Mouse (Mus musculus): ENCODE data around the gene a. TPM values are rescaled to one million over a fixed set of nuclear protein-coding genes. Genes with fewer than 3 reads are reported as not detected.

Gene a
- total and polyA plus RNA-seq, 3 experiments: 7.8 to 23.8 (median 10.9) TPM

DNA sequence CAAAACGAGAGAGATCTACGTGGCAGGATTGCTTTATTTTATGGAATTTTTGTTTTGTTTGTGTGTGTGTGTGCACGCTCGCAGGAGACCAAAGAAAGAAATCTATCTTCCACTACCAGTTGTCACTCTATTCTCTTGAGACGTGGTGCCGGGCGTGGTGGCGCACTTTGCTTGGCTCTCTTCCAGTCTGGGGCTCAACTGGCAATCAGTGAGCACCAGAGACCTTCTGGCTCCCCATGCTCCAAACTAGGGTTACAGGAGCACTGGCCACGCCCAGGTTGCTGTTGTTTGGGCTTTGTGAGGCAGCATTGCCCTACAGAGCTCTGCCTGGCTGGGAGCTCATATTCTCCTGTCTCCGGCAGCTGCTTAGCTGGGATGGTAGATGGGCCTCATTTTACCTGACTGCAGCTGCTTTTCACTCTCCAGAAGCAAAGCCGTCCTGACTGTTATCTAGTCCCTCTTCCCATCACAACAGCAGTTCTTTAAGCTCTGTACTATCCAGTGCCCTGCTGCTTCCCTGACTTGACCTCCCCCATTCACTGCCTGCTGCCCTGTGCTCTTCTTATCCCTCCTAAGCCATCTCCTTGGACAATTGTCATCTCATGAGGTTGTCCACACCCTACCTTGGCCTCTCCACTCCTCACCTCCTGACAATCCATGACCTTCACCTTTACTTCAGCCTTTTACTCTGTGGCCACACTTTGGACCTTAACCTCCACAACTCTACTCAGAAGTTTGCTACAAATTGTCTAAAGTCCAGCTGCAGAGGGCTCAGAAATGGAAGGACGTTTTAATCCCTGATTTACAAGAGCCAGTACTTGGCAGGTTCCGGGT, 299.9 kb downstream of the a start:
- Histone ChIP-seq H3K36me3 (replicated peaks in 1 of 2; ENCODE audit: control insufficient read depth in 1 of 2, insufficient read depth in 1 of 2, low read length in 1 of 2) (no peaks in the 10 kb centered on the region), H3K27me3 (replicated peaks) (no peaks in the 10 kb centered on the region), H3K4me1 (ENCODE audit: control insufficient read depth in 1 of 2, insufficient read depth in 2 of 2) (peaks cover 0 to 9% of the 10 kb centered on the region in 2 experiments; a peak in 2 of 4 replicates), H3K27ac (ENCODE audit: insufficient read depth, low read depth) (no peak overlapping the region), H3K4me2 (ENCODE audit: insufficient read depth, low read depth, poor library complexity, severe bottlenecking) (no peak overlapping the region), H3K79me2 (replicated peaks; ENCODE audit: control insufficient read depth, extremely low read depth, insufficient read depth, poor library complexity, severe bottlenecking) (no peaks in the 10 kb centered on the region), H3K4me3 (replicated peaks in 1 of 3; ENCODE audit: low read depth in 2 of 3, low read length in 2 of 3, poor library complexity in 1 of 3) (no peak overlapping the region), H3K9ac (ENCODE audit: insufficient read depth, low read depth) (no peak overlapping the region), H3K9me3 (replicated peaks; ENCODE audit: low read length) (no peaks in the 10 kb centered on the region)
- TF ChIP-seq NELFE (IDR thresholded peaks at IDR 0.05; ENCODE audit: low read depth, low read length) (no peak), NRF1 (IDR thresholded peaks at IDR 0.05; ENCODE audit: low read depth, low read length) (no peak), JUN (IDR thresholded peaks at IDR 0.05; ENCODE audit: insufficient read depth, low read depth, low read length) (no peak), EP300 (IDR thresholded peaks at IDR 0.05; ENCODE audit: low read length) (no peak), USF1 (IDR thresholded peaks at IDR 0.05; ENCODE audit: low read depth, low read length) (no peak), UBTF (IDR thresholded peaks at IDR 0.05; ENCODE audit: low read depth, low read length) (no peak), MAX (IDR thresholded peaks at IDR 0.05; ENCODE audit: low read length) (no peak), CTCF (conservative IDR thresholded peaks at IDR 0.05 in 1 of 2, IDR thresholded peaks at IDR 0.05 in 1 of 2; ENCODE audit: low read depth in 2 of 2, low read length in 2 of 2) (no peak), POLR2AphosphoS2 (IDR thresholded peaks at IDR 0.05; ENCODE audit: low read depth, low read length) (no peak), RAD21 (IDR thresholded peaks at IDR 0.05; ENCODE audit: low read depth, low read length) (no peak), TBP (conservative IDR thresholded peaks at IDR 0.05; ENCODE audit: low read depth, low read length) (no peak), RCOR1 (conservative IDR thresholded peaks at IDR 0.05; ENCODE audit: low read depth, low read length) (no peak), CHD1 (IDR thresholded peaks at IDR 0.05; ENCODE audit: low read depth, low read length) (no peak)
- dilution Hi-C loops (cut with MboI; ENCODE audit: extremely low pct_ligation_motif_present, extremely low pct_unique_long_range_greater_than_20kb, low sequenced_read_pairs): no loop called here
- in situ Hi-C loops (cut with MboI; ENCODE audit: low pct_ligation_motif_present, low pct_unique_long_range_greater_than_20kb, low sequenced_read_pairs): loop anchor here (10.0 to 25.0 kb wide), 2 partner anchors 74 to 296 kb away; partner anchors contain the start of gene Trp53inp2
- DNase-seq (ENCODE audit: extremely low read depth): no peak

DNA sequence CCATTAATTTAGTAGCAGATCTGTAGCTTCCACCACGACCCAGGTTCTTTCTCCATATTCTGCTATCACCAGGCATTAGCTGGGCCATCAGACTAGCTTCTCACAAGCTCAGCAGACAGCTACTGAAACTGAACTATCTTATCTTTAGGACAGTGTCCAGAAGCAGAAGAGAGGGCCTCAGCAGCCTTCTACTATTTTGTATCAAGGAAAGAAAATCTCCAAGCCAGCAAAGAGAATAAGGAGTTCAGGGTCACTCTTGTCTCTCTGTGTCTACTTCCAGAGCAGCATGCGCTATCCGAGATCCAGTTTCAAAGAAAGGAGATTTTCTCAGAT, 300.5 kb downstream of the a start:
- H3K9ac ChIP-seq (ENCODE audit: insufficient read depth, low read depth): no peak overlapping the region
- no peak overlapping the region for H3K27ac ChIP-seq (ENCODE audit: insufficient read depth, low read depth)
- H3K4me2 ChIP-seq (ENCODE audit: insufficient read depth, low read depth, poor library complexity, severe bottlenecking): no peak overlapping the region

More for the DNA sequence above, 300.5 kb downstream of the a start:
- DNase-seq (ENCODE audit: extremely low read depth): no peak
- no peak overlapping the region for H3K4me3 ChIP-seq (replicated peaks in 1 of 3; ENCODE audit: low read depth in 2 of 3, low read length in 2 of 3, poor library complexity in 1 of 3)
- dilution Hi-C loops (cut with MboI; ENCODE audit: extremely low pct_ligation_motif_present, extremely low pct_unique_long_range_greater_than_20kb, low sequenced_read_pairs) (no loop called here), in situ Hi-C loops (cut with MboI; ENCODE audit: low pct_ligation_motif_present, low pct_unique_long_range_greater_than_20kb, low sequenced_read_pairs) (loop anchor here (10.0 to 25.0 kb wide), 2 partner anchors 73 to 296 kb away; partner anchors contain the start of gene Trp53inp2)
- H3K36me3 ChIP-seq (replicated peaks in 1 of 2; ENCODE audit: control insufficient read depth in 1 of 2, insufficient read depth in 1 of 2, low read length in 1 of 2): no peaks in the 10 kb centered on the region
- TF ChIP-seq CTCF (conservative IDR thresholded peaks at IDR 0.05 in 1 of 2, IDR thresholded peaks at IDR 0.05 in 1 of 2; ENCODE audit: low read depth in 2 of 2, low read length in 2 of 2) (no peak), USF2 (conservative IDR thresholded peaks at IDR 0.05; ENCODE audit: low read depth, low read length) (no peak)
- H3K27me3 ChIP-seq (replicated peaks): no peaks in the 10 kb centered on the region
- H3K79me2 ChIP-seq (replicated peaks; ENCODE audit: control insufficient read depth, extremely low read depth, insufficient read depth, poor library complexity, severe bottlenecking): no peaks in the 10 kb centered on the region
- peaks cover 0 to 9% of the 10 kb centered on the region in 2 experiments; a peak in 2 of 4 replicates for H3K4me1 ChIP-seq (ENCODE audit: control insufficient read depth in 1 of 2, insufficient read depth in 2 of 2)
- no peaks in the 10 kb centered on the region for H3K9me3 ChIP-seq (replicated peaks; ENCODE audit: low read length)

Measured in CH12.LX (cell line).